Mouse (Mus musculus) urinary bladder, adult 18-20 months (tissue): ENCODE results near the gene Tm4sf5.
"Not testable (repeated sequence)": the region's sequence is repeated elsewhere in the genome, so short reads cannot be mapped to it uniquely, and the experiment has no call there.

Source experiments
- DNase-seq, 2 experiments: peaks; one replicate each; pipeline ENCODE4 v3.0.0; 2022; ENCODE audit warnings: low spot score in 2 of 2, mixed read lengths in 2 of 2

Tm4sf5 gene

GRCm38 (mm10) chr11:70509753-70510564 lies 4.9 kb downstream of the Tm4sf5 start:
- peak in 1 of 2 experiments; percentile 15 for DNase-seq

- no peak for DNase-seq
These were observed 6.2 kb downstream of the Tm4sf5 start for GRCm38 (mm10) chr11:70511242-70511641.

GRCm38 (mm10) chr11:70511825-70512224 lies 6.8 kb downstream of the Tm4sf5 start:
- no peak for DNase-seq

GRCm38 (mm10) chr11:70512709-70513342 lies 7.8 kb downstream of the Tm4sf5 start:
- no peak for DNase-seq

- DNase-seq, result no peak
These were observed 8.5 kb downstream of the Tm4sf5 start for GRCm38 (mm10) chr11:70513520-70513919.

GRCm38 (mm10) chr11:70514288-70514687 lies 9.2 kb downstream of the Tm4sf5 start, which contains the start of gene Vmo1:
TSS of gene Vmo1 (minus strand) at chr11:70514616.
- DNase-seq, result no peak

- DNase-seq, result no peak
These were observed 11.3 kb downstream of the Tm4sf5 start for GRCm38 (mm10) chr11:70516352-70516751.

- DNase-seq, result no peak
These were observed 13.4 kb downstream of the Tm4sf5 start for GRCm38 (mm10) chr11:70518436-70518835.

- DNase-seq, result no peak
These were observed 13.9 kb downstream of the Tm4sf5 start, which contains the start of gene Gltpd2 for GRCm38 (mm10) chr11:70518923-70519322. TSS of gene Gltpd2 (plus strand) at chr11:70519196.

GRCm38 (mm10) chr11:70520178-70520769 lies 15.2 kb downstream of the Tm4sf5 start:
- peak in 1 of 2 experiments; percentile 36 for DNase-seq

GRCm38 (mm10) chr11:70523306-70523989 lies 18.4 kb downstream of the Tm4sf5 start:
- DNase-seq, result not testable (repeated sequence)

GRCm38 (mm10) chr11:70524782-70525181 lies 19.7 kb downstream of the Tm4sf5 start:
- no peak for DNase-seq

GRCm38 (mm10) chr11:70525184-70525678 lies 20.2 kb downstream of the Tm4sf5 start, which contains the start of gene Psmb6:
TSS of gene Psmb6 (plus strand) at chr11:70525367.
- DNase-seq, result peak; percentile 79 to 87

- no peak for DNase-seq
These were observed 20.7 kb downstream of the Tm4sf5 start for GRCm38 (mm10) chr11:70525726-70526125.

- DNase-seq, result no peak
These were observed 21.2 kb downstream of the Tm4sf5 start for GRCm38 (mm10) chr11:70526211-70526610.

- no peak for DNase-seq
These were observed 23.6 kb downstream of the Tm4sf5 start for GRCm38 (mm10) chr11:70528610-70529009.

- not testable (repeated sequence) for DNase-seq
These were observed 26.0 kb downstream of the Tm4sf5 start for GRCm38 (mm10) chr11:70531065-70531464.

GRCm38 (mm10) chr11:70532839-70533238 lies 27.8 kb downstream of the Tm4sf5 start, which contains the start of gene Gm40193:
TSS of gene Gm40193 (minus strand) at chr11:70532939.
- no peak for DNase-seq

- no peak for DNase-seq
These were observed 34.4 kb downstream of the Tm4sf5 start for GRCm38 (mm10) chr11:70539423-70539822.

- peak; percentile 84 to 88 for DNase-seq
These were observed 35.0 kb downstream of the Tm4sf5 start, which contains the start of gene Pld2 for GRCm38 (mm10) chr11:70539877-70540587. TSS of gene Pld2 (plus strand) at chr11:70540064.

- DNase-seq, result no peak
These were observed 35.9 kb downstream of the Tm4sf5 start for GRCm38 (mm10) chr11:70540928-70541327.
